In genomic region chr4:127039871-127040483, GRCm38 (mm10) we compare ENCODE assay signal across 14 mouse cellular contexts. TPM values are rescaled to one million over a fixed set of nuclear protein-coding genes. Genes with fewer than 3 reads are reported as not detected.
DNase-seq lines count a peak whose midpoint lies in the region; ATAC-seq lines count a peak whose summit lies in the region.
"Had no signal": no experiment of that assay in that cellular context is flagged by ENCODE, and none has a peak within 500 bp of the region (broad histone marks: within the 10 kb centered on the region; RNA-seq: fewer than 3 reads in every experiment).

No protein-coding gene starts in this region.

- 0 out of 2 replicates have a peak, but pooled peaks have one; percentile 11 for ATAC-seq in embryonic facial prominence, embryonic 11.5 days (replicated peaks; ENCODE audit: insufficient number of reproducible peaks, low FRiP score, low TSS enrichment, low read depth)
- ATAC-seq in kidney, embryonic 16.5 days (ENCODE audit: low FRiP score, low TSS enrichment), result peak; percentile 65; the same call in 1 of the 2 replicates
- ATAC-seq in neural tube, embryonic 11.5 days (ENCODE audit: insufficient read depth, low FRiP score, low TSS enrichment), result 0 out of 2 replicates have a peak, but pooled peaks have one; percentile 36
- peak; percentile 15; the same call in 1 of the 2 replicates for ATAC-seq in stomach, embryonic 15.5 days (ENCODE audit: insufficient read depth, low FRiP score, low read depth)

- 78% methylated on average over 3 of the region's 3 CpGs for WGBS in embryonic facial prominence, embryonic 11.5 days
- 72% methylated on average over 3 of the region's 3 CpGs for WGBS in embryonic facial prominence, embryonic 10.5 days
- WGBS in kidney, embryonic 16.5 days, result 66% methylated on average over 3 of the region's 3 CpGs
- WGBS in neural tube, embryonic 11.5 days, result 90% methylated on average over 3 of the region's 3 CpGs
- 70% methylated on average over 3 of the region's 3 CpGs for WGBS in stomach, embryonic 15.5 days

- H3K4me3 ChIP-seq in embryonic facial prominence, embryonic 11.5 days (ENCODE audit: low read depth, low read length), result no peak overlapping the region
- H3K4me3 ChIP-seq in embryonic facial prominence, embryonic 10.5 days, result no peak overlapping the region
- no peak overlapping the region for H3K4me3 ChIP-seq in kidney, embryonic 16.5 days (ENCODE audit: low read length)
- H3K4me3 ChIP-seq in neural tube, embryonic 11.5 days (ENCODE audit: low read depth, low read length), result no peak overlapping the region
- H3K4me3 ChIP-seq in stomach, embryonic 15.5 days (replicated peaks), result no peak overlapping the region
- H3K4me3 ChIP-seq: limb, embryonic 13.5 days had no signal

- H3K4me1 ChIP-seq in embryonic facial prominence, embryonic 11.5 days (ENCODE audit: control insufficient read depth, insufficient read depth, low read length), result no peaks in the 10 kb centered on the region
- H3K4me1 ChIP-seq in embryonic facial prominence, embryonic 10.5 days, result no peaks in the 10 kb centered on the region
- no peaks in the 10 kb centered on the region for H3K4me1 ChIP-seq in kidney, embryonic 16.5 days (ENCODE audit: insufficient read depth, low read length)
- H3K4me1 ChIP-seq in neural tube, embryonic 11.5 days (ENCODE audit: control insufficient read depth, insufficient read depth, low read length), result no peaks in the 10 kb centered on the region
- H3K4me1 ChIP-seq in stomach, embryonic 15.5 days, result no peaks in the 10 kb centered on the region
- H3K4me1 ChIP-seq: limb, embryonic 13.5 days had no signal

- no peak overlapping the region for H3K9ac ChIP-seq in embryonic facial prominence, embryonic 11.5 days (replicated peaks; ENCODE audit: low read length)
- no peak overlapping the region for H3K9ac ChIP-seq in kidney, embryonic 16.5 days (replicated peaks; ENCODE audit: low read length)
- no peak overlapping the region for H3K9ac ChIP-seq in neural tube, embryonic 11.5 days (ENCODE audit: low read length)
- no peak overlapping the region for H3K9ac ChIP-seq in stomach, embryonic 15.5 days
- H3K9ac ChIP-seq: limb, embryonic 13.5 days had no signal

- no peak overlapping the region for H3K4me2 ChIP-seq in embryonic facial prominence, embryonic 11.5 days (ENCODE audit: low read depth, low read length)
- no peak overlapping the region for H3K4me2 ChIP-seq in kidney, embryonic 16.5 days (replicated peaks; ENCODE audit: low read depth, low read length)
- no peak overlapping the region for H3K4me2 ChIP-seq in neural tube, embryonic 11.5 days (ENCODE audit: low read depth)
- H3K4me2 ChIP-seq in stomach, embryonic 15.5 days, result no peak overlapping the region
- H3K4me2 ChIP-seq: limb, embryonic 13.5 days had no signal

- H3K27ac ChIP-seq in embryonic facial prominence, embryonic 11.5 days (replicated peaks; ENCODE audit: low read depth, low read length), result no peak overlapping the region
- no peak overlapping the region for H3K27ac ChIP-seq in embryonic facial prominence, embryonic 10.5 days (replicated peaks)
- 0 out of 2 replicates have a peak overlapping the region, but pooled peaks have one; percentile 18 for H3K27ac ChIP-seq in kidney, embryonic 16.5 days (ENCODE audit: low read length)
- H3K27ac ChIP-seq in neural tube, embryonic 11.5 days (ENCODE audit: low read depth, low read length), result no peak overlapping the region
- H3K27ac ChIP-seq in stomach, embryonic 15.5 days, result no peak overlapping the region
- H3K27ac ChIP-seq: limb, embryonic 13.5 days had no signal

- no peaks in the 10 kb centered on the region for H3K9me3 ChIP-seq in embryonic facial prominence, embryonic 11.5 days (replicated peaks; ENCODE audit: control insufficient read depth, low read length)
- H3K9me3 ChIP-seq in embryonic facial prominence, embryonic 10.5 days, result no peaks in the 10 kb centered on the region
- no peaks in the 10 kb centered on the region for H3K9me3 ChIP-seq in kidney, embryonic 16.5 days (ENCODE audit: low read length)
- no peaks in the 10 kb centered on the region for H3K9me3 ChIP-seq in neural tube, embryonic 11.5 days (ENCODE audit: control insufficient read depth, low read length)
- no peaks in the 10 kb centered on the region for H3K9me3 ChIP-seq in stomach, embryonic 15.5 days
- H3K9me3 ChIP-seq: limb, embryonic 13.5 days had no signal

- H3K27me3 ChIP-seq in embryonic facial prominence, embryonic 11.5 days (ENCODE audit: control insufficient read depth, insufficient read depth, low read length), result no peaks in the 10 kb centered on the region
- no peaks in the 10 kb centered on the region for H3K27me3 ChIP-seq in embryonic facial prominence, embryonic 10.5 days (replicated peaks; ENCODE audit: low read depth, poor library complexity, severe bottlenecking)
- H3K27me3 ChIP-seq in kidney, embryonic 16.5 days (ENCODE audit: insufficient read depth, low read length), result no peaks in the 10 kb centered on the region
- no peaks in the 10 kb centered on the region for H3K27me3 ChIP-seq in neural tube, embryonic 11.5 days (ENCODE audit: control insufficient read depth, insufficient read depth, low read length)
- no peaks in the 10 kb centered on the region for H3K27me3 ChIP-seq in stomach, embryonic 15.5 days (replicated peaks)
- H3K27me3 ChIP-seq: limb, embryonic 13.5 days had no signal

- H3K36me3 ChIP-seq in embryonic facial prominence, embryonic 11.5 days (replicated peaks; ENCODE audit: control insufficient read depth, insufficient read depth, low read depth, low read length), result peaks cover 25% of the 10 kb centered on the region
- H3K36me3 ChIP-seq in embryonic facial prominence, embryonic 10.5 days (replicated peaks), result peaks cover 96% of the 10 kb centered on the region
- H3K36me3 ChIP-seq in kidney, embryonic 16.5 days (ENCODE audit: insufficient read depth, low read length), result peaks cover 50% of the 10 kb centered on the region
- peaks cover 18% of the 10 kb centered on the region for H3K36me3 ChIP-seq in neural tube, embryonic 11.5 days (ENCODE audit: control insufficient read depth, insufficient read depth, low read length)
- H3K36me3 ChIP-seq in stomach, embryonic 15.5 days, result peaks cover 38% of the 10 kb centered on the region

- DNase-seq in embryonic facial prominence, embryonic 11.5 days (ENCODE audit: low spot score), result no peak
- no peak for DNase-seq in embryonic facial prominence, embryonic 10.5 days (ENCODE audit: low spot score)
- no peak for DNase-seq in kidney, postnatal 4 days
- DNase-seq in neural tube, embryonic 11.5 days (ENCODE audit: low spot score), result no peak
- DNase-seq in neural tube, embryonic 10.5 days (ENCODE audit: extremely low spot score, low spot score), result no peak
- DNase-seq in cerebellum, adult 11-12 months, result no peak
- DNase-seq: adrenal gland, postnatal 36 days; heart, adult 18-20 months; heart, postnatal 14 days; kidney, adult 18-20 months; lung, postnatal 14 days had no signal

RNA-seq across cellular contexts. Expression of gene Sfpq, which starts 18.9 kb away (rescaled TPM):
- polyA plus RNA-seq in embryonic facial prominence, embryonic 11.5 days (2014; fragmentation: Nextera tagmentation; extraction: Ambion mirVana), result 158 and 194 TPM in 2 replicates
- 111 and 120 TPM in 2 replicates for polyA plus RNA-seq in embryonic facial prominence, embryonic 10.5 days (2016; fragmentation: Nextera tagmentation; extraction: Ambion mirVana)
- 60.9 and 73.5 TPM in 2 replicates for polyA plus RNA-seq in kidney, embryonic 16.5 days (2015; fragmentation: Nextera tagmentation; extraction: Ambion mirVana)
- polyA plus RNA-seq in neural tube, embryonic 11.5 days (2014; fragmentation: Nextera tagmentation; extraction: Ambion mirVana), result 155 and 163 TPM in 2 replicates
- 78.0 and 78.5 TPM in 2 replicates for polyA plus RNA-seq in stomach, embryonic 15.5 days (2015; fragmentation: Nextera tagmentation; extraction: Ambion mirVana)

RNA-seq across cellular contexts. Expression of gene Zmym1, which starts 21.0 kb away (rescaled TPM):
- 37.1 and 37.6 TPM in 2 replicates for polyA plus RNA-seq in embryonic facial prominence, embryonic 11.5 days (2014; fragmentation: Nextera tagmentation; extraction: Ambion mirVana)
- polyA plus RNA-seq in embryonic facial prominence, embryonic 10.5 days (2016; fragmentation: Nextera tagmentation; extraction: Ambion mirVana), result 35.9 and 37.1 TPM in 2 replicates
- polyA plus RNA-seq in kidney, embryonic 16.5 days (2015; fragmentation: Nextera tagmentation; extraction: Ambion mirVana), result 22.5 and 23.9 TPM in 2 replicates
- 33.5 and 37.9 TPM in 2 replicates for polyA plus RNA-seq in neural tube, embryonic 11.5 days (2014; fragmentation: Nextera tagmentation; extraction: Ambion mirVana)
- 13.2 and 15.2 TPM in 2 replicates for polyA plus RNA-seq in stomach, embryonic 15.5 days (2015; fragmentation: Nextera tagmentation; extraction: Ambion mirVana)

RNA-seq across cellular contexts. Expression of gene Zmym6, which starts 37.2 kb away (rescaled TPM):
- polyA plus RNA-seq in embryonic facial prominence, embryonic 11.5 days (2014; fragmentation: Nextera tagmentation; extraction: Ambion mirVana), result 27.0 and 27.7 TPM in 2 replicates
- polyA plus RNA-seq in embryonic facial prominence, embryonic 10.5 days (2016; fragmentation: Nextera tagmentation; extraction: Ambion mirVana), result 24.0 and 25.5 TPM in 2 replicates
- 22.2 and 22.9 TPM in 2 replicates for polyA plus RNA-seq in kidney, embryonic 16.5 days (2015; fragmentation: Nextera tagmentation; extraction: Ambion mirVana)
- 28.3 and 30.0 TPM in 2 replicates for polyA plus RNA-seq in neural tube, embryonic 11.5 days (2014; fragmentation: Nextera tagmentation; extraction: Ambion mirVana)
- polyA plus RNA-seq in stomach, embryonic 15.5 days (2015; fragmentation: Nextera tagmentation; extraction: Ambion mirVana), result 17.6 and 20.5 TPM in 2 replicates

Comparison
In these comparisons a context has a peak if more than half of its experiments do, and no peak if none do; other contexts are left out.
1. ATAC-seq: peak in every context shown above with its lines; median percentile 65 in kidney, embryonic 16.5 days; 36 in neural tube, embryonic 11.5 days; 15 in stomach, embryonic 15.5 days; 11 in embryonic facial prominence, embryonic 11.5 days.